Mouse (Mus musculus): ENCODE results near the gene A1cf. TPM values are rescaled to one million over a fixed set of nuclear protein-coding genes. Genes with fewer than 3 reads are reported as not detected.

A1cf gene
- polyA plus RNA-seq (2012): not detected in 2 replicates

DNA sequence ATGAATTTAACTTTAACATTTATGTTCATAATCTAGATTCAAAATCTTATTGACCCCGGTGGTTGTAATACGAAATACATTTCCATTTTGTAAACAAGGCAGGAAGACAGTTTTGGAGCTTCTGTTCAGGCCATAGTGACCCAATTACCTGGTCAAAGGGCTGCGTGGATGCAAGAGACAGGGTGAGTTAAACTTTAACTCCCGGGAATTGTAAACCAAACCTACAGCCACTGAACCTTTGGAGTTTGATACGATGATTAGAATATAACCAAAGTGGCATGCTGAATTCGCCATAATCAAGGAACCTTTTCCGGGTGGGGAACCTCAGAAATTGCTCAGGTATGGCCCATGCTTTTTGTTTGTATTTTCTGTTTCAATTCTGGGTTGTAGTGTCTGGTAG is at the start of gene A1cf:
Gene A1cf, plus strand, starts transcription at position 244 of the 400 bp plus-strand sequence.
- TF ChIP-seq GATA1 (IDR thresholded peaks at IDR 0.05; ENCODE audit: low read length): no peak

DNA sequence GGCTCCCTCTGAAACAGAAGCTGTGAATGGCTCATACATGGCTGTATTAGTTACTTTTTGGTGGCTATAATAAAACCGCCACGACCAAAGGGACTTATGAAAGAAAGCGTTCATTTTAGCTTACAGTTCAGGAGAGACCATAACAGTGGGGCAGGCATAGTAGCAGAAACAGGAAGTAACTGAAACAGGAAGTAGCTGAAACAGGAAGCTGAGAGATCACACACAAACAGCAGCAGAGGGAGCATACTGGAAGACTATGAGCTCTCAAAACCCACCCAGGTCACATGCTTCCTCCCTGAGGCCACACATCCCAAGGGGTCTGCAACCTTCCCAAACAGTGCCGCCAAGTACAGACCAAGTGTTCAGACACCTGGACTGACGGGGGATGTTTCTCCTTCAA is 34.3 kb upstream of the A1cf start:
- TF ChIP-seq GATA1 (IDR thresholded peaks at IDR 0.05; ENCODE audit: low read length): no peak

DNA sequence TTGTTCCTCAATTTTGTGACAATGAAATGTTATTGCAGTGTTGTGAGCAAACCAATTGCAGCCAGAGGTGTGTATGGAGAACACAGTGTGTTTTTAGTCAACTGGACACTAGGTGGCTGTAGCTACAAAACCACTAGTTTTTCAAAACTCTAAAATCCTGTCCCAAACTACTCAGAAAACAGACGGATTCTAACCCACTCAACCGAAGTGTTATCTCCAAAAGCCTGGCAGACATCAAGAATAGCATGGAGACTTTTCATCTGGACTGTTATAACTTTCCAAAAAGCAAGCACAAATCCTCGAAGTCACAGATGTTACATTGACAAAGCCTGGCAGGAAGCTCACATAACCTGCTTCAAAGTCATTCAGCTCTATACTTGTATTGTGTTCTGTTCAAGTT is 6.7 kb upstream of the A1cf start:
- no peak for TF ChIP-seq GATA1 (IDR thresholded peaks at IDR 0.05; ENCODE audit: low read length)

- TF ChIP-seq GATA1 (IDR thresholded peaks at IDR 0.05; ENCODE audit: low read length): no peak
These were observed 5.9 kb upstream of the A1cf start for GRCm38 (mm10) chr19:31862512-31863249.

DNA sequence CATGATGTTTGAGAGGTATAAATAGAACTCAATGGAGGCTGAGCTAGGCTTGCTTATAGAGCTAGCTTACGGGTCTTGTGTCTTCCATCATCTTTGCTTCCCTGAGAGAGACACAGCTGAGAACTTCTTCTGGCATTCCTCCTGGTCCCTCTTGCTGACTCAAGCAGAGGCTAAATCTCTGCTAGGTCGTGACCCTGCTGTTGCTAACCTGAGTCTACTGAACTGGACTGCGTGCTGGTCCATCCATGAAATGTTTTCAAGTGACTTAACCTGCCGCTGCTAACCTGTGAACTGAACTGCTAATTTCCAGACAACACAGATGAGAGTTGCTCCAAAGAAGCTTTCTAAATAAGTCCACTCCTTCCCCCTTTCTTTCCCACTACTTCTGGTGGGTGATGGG is 3.1 kb upstream of the A1cf start:
- TF ChIP-seq GATA1 (IDR thresholded peaks at IDR 0.05; ENCODE audit: low read length): no peak

GRCm38 (mm10) chr19:31868076-31868475 is 488 bp upstream of the A1cf start:
- TF ChIP-seq GATA1 (IDR thresholded peaks at IDR 0.05; ENCODE audit: low read length): no peak

GRCm38 (mm10) chr19:31868971-31869370 is 407 bp downstream of the A1cf start:
- no peak for TF ChIP-seq GATA1 (IDR thresholded peaks at IDR 0.05; ENCODE audit: low read length)

DNA sequence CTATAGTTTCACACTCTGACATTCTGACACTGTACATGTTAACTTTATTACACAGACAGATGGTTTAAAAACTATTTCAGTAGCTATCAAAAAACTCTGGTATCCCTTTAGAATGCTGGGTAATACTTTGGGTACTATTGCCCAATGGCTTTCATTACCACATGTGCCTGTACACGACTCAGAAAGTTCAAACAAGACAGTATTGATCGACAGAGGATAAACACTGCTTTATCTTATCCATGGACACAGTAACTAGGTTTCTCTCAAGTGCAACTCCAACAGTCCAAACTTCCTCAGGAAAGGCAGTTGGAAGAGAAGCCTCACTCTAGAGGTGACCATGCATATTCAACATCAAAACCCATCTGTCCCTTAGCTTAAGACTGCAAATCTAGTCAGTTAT is 2.8 kb downstream of the A1cf start:
- no peak for TF ChIP-seq GATA1 (IDR thresholded peaks at IDR 0.05; ENCODE audit: low read length)

DNA sequence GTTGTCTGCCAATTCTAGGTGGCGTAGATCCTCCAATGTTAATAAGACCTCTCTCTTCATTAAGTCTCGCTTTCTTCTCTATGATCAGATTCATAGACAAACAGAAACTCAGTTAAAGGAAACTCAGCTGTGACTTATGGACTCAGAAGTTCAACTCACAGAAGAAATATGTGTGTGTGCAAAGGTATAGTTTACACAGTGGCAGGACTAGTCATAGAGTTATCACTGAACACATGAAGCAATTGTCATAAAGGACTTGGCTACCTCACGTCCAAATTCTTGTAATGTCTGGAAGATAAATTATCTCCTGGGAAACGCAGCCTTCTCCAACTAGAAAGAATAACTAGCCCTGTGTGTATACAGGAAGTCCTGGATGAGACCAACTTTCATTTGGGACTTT is 9.4 kb downstream of the A1cf start:
- TF ChIP-seq GATA1 (IDR thresholded peaks at IDR 0.05; ENCODE audit: low read length): no peak

DNA sequence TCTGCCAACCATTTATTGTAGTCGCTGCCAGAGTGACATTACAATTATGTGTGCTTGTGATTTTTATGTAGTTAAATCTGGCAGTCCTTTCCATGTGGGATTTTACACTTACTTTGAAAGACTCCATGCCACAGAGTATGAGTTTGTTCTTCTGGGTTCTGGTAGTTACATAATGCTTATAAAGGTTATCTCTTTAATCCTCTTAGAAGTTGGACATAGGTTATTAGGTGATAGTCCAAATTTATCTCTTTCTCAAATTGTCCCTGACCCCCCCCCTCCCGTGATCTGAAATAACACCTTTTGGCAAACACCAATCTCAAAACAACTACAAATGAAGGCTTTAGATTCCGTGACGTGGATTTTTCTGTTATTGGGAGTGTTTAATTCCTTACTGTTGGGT is 16.0 kb downstream of the A1cf start:
- TF ChIP-seq GATA1 (IDR thresholded peaks at IDR 0.05; ENCODE audit: low read length): no peak

DNA sequence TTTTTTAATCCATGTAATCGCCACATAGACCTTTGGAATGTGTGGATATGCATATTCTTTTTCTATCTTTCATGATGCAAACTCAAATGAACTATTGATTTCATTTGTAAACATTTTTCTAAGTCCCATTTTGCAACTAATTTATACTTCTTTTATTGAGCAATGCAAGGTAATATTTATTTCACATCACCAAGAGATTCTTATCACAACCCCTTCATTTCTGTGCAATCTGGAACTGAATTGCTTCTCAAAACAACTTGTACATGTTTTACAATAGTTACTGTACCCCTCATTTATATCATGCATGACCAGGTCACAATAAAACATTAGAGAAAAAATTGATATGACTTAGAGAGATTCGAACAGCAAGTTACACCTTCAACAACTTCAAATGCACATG is 18.7 kb downstream of the A1cf start:
- no peak for TF ChIP-seq GATA1 (IDR thresholded peaks at IDR 0.05; ENCODE audit: low read length)

DNA sequence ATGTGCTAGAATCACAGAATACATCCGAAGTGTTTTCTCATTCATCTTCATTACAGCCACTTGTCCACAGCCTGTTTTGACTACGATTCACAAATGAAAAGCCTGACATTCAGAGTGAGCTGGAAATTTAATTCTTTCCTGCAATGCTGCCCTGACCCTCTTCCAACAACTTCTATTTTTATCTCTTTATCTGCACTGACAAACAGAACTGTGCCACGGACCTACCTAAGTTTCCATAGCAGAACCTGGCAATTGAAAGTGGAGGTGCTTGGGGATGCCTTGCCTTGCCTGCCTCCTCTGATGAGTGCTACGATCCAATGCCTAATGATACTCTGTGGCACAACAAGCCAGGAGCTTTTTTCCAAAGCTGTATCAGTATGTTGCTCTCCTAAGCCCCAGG is 21.4 kb downstream of the A1cf start:
- no peak for TF ChIP-seq GATA1 (IDR thresholded peaks at IDR 0.05; ENCODE audit: low read length)

- TF ChIP-seq GATA1 (IDR thresholded peaks at IDR 0.05; ENCODE audit: low read length): no peak
These were observed 22.7 kb downstream of the A1cf start for GRCm38 (mm10) chr19:31891001-31891893.

- TF ChIP-seq GATA1 (IDR thresholded peaks at IDR 0.05; ENCODE audit: low read length): no peak
These were observed 27.4 kb downstream of the A1cf start for GRCm38 (mm10) chr19:31895971-31896370.

- no peak for TF ChIP-seq GATA1 (IDR thresholded peaks at IDR 0.05; ENCODE audit: low read length)
These were observed 28.1 kb downstream of the A1cf start for GRCm38 (mm10) chr19:31896711-31897110.

GRCm38 (mm10) chr19:31905671-31906070 is 37.1 kb downstream of the A1cf start:
- no peak for TF ChIP-seq GATA1 (IDR thresholded peaks at IDR 0.05; ENCODE audit: low read length)

DNA sequence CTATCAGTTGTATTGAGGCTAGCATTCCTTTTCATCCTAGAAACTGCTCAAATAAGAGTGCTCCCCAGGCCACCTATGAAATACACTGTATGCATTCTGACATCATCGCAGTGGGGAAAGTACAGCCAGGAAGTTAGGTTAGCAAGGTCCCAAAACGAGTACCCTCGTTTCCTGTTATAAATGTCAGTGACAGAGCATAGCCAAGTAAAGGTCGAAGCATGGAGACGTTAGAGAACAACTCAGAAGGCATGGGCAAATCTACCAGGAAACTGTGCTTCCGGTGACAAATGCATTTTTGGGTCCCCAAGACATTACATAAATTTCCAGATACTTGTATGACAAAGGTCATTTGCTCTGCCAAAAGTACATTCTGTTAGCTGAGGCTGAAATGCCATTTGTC is 41.9 kb downstream of the A1cf start:
- no peak for TF ChIP-seq GATA1 (IDR thresholded peaks at IDR 0.05; ENCODE audit: low read length)
